Mouse (Mus musculus) kidney, postnatal 36 days (tissue): ENCODE data around the gene Olfr1314.

ENCODE experiments used
- DNase-seq, 2 experiments: peaks; one replicate each; pipeline ENCODE4 v3.0.0; 2021 to 2022; ENCODE audit warnings: mixed read lengths in 2 of 2

Gene Olfr1314

DNA sequence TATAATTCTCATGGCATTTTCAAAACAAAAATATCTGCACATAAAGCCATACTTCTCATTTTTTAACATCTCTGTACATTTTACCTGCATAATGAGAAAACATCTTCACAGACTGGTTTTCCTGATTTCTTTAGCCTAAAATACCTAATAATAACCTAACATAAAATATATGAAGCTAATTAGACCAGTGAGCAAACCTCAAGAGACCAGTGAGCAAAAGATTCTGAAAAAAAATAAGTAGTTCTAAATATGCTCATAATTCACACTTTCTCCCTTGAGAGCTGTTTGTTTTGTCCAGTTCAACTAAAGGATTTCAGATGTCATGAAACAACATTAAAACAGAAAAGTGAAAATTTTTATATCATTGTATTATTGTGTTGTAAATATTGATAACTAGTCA is at the start of gene Olfr1314:
Gene Olfr1314, minus strand, starts transcription at position 101 of the 400 bp plus-strand sequence.
- DNase-seq: no peak

DNA sequence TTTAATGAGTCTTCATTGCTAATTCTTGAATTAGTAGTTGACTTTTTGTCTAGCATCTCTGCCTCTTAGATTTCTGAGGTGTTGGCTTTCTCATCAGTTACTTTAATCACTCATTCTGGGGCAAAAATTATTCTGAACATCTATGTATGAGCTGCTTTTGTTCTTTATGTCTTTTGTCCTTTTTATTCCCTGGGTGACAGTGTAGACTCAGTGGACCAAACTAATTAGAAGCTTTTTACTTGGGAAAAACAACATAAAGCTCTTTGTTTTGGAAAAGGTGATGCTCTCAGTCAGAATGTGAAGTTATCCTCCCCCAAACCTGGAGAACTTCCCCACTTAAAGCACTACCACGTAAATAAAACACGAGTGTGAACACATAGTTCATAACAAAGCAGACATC is 43.4 kb upstream of the Olfr1314 start, which contains the start of gene Olfr1317:
Gene Olfr1317, plus strand, starts transcription at position 301 of the 400 bp plus-strand sequence.
- no peak for DNase-seq

DNA sequence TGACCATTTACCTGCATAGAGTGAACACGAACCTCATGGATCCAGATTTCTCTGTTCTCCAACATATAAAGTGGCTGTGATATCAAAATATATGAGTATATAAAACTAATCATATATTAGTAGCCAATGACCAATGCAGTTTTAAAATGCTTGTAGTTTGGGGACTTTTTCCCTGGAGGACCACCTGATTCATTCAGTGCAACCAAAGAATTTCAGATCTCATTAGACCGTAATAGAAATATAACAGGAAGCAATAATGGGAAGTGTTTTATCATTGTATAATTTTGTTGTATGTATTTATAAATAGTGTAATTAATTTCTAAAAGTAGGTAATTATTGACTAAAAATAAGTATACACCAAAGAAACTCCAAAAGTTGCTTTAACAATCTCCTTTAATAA is 38.3 kb upstream of the Olfr1314 start, which contains the start of gene Olfr1316:
Gene Olfr1316, minus strand, starts transcription at position 101 of the 400 bp plus-strand sequence.
- no peak for DNase-seq

DNA sequence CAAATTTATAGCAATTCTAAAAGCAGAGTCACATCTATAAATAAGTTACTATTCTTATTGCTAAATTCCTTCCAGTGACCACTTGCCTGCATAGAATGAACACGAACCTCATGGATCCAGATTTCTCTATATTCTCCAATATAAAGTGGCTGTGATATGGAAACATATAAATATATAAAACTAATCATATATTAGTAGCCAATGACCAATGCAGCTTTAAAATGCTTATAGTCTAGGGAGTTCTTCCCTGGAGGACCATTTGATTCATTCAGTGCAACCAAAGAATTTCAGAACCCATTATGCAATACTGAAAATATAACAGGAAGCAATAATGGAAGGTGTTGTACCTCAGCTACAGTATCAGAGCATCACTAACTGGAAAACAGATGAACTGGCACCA is 18.8 kb upstream of the Olfr1314 start, which contains the start of gene Olfr1315-ps1:
Gene Olfr1315-ps1, minus strand, starts transcription at position 101 of the 400 bp plus-strand sequence.
- no peak for DNase-seq

DNA sequence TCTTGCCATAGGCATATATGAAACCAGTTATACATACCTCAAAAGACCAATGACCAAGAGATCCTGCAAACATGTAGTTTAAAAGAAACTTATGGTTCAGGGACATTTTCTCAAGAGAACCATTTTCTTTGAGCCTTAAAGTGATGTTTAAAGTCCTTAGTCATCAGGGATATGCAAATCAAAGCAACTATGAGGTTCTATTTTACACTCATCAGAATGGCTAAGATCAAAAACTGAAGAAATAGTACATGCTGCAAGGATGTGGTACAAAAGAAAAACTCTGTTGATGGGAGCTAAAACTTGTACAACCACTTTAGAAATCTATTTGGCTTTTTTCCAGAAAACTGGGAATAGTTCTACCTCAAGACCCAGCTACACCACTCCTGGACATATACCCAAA is 18.8 kb downstream of the Olfr1314 start, which contains the start of gene Olfr1313:
Gene Olfr1313, minus strand, starts transcription at position 101 of the 400 bp plus-strand sequence.
- DNase-seq: no peak

DNA sequence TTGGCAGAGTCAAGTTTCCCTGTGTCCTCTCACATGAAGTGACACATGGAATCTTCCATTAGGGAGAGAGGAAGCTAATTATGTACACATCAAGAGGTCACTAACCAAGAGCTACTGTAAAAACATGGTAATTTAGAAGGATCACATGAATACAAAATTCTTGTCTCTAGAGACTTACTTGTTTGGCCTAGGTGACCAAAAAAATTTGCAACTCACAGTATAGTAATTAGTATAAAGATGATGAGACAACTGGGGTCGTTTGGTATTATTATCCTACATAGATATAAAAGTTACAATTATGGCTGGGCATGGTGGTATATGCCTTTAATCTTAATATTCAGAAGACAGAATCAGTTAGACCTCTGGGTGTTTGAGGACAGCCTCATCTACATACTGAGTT is 46.4 kb downstream of the Olfr1314 start, which contains the start of gene Olfr1312:
Gene Olfr1312, minus strand, starts transcription at position 101 of the 400 bp plus-strand sequence.
- no peak for DNase-seq
